Comparison of ENCODE assay signal across 10 mouse cellular contexts in genomic region chr4:41672522-41672963, GRCm38 (mm10). TPM values are rescaled to one million over a fixed set of nuclear protein-coding genes. Genes with fewer than 3 reads are reported as not detected.
DNase-seq lines count a peak whose midpoint lies in the region; ATAC-seq lines count a peak whose summit lies in the region.
"Had no signal": no experiment of that assay in that cellular context is flagged by ENCODE, and none has a peak within 500 bp of the region (broad histone marks: within the 10 kb centered on the region; RNA-seq: fewer than 3 reads in every experiment).

No protein-coding gene starts in this region.

- peaks cover 45% of the 10 kb centered on the region for H3K4me1 ChIP-seq in kidney, embryonic 16.5 days (ENCODE audit: insufficient read depth, low read length)
- H3K4me1 ChIP-seq in forebrain, embryonic 11.5 days (replicated peaks; ENCODE audit: control insufficient read depth, insufficient read depth, low read length): peaks cover 48% of the 10 kb centered on the region
- H3K4me1 ChIP-seq in hindbrain, embryonic 16.5 days (ENCODE audit: control insufficient read depth, insufficient read depth, low read depth, low read length): peaks cover 42% of the 10 kb centered on the region
- H3K4me1 ChIP-seq in neural tube, embryonic 12.5 days: peaks cover 65% of the 10 kb centered on the region
- H3K4me1 ChIP-seq: megakaryocyte, embryonic 14.5 days had no signal

- no peak overlapping the region for H3K4me2 ChIP-seq in kidney, embryonic 16.5 days (replicated peaks; ENCODE audit: low read depth, low read length)
- peak overlapping the region; percentile 37 for H3K4me2 ChIP-seq in forebrain, embryonic 11.5 days (ENCODE audit: low read depth, low read length, severe bottlenecking)
- H3K4me2 ChIP-seq in hindbrain, embryonic 16.5 days (ENCODE audit: low read length): no peak overlapping the region
- H3K4me2 ChIP-seq in neural tube, embryonic 12.5 days (replicated peaks): 0 out of 2 replicates have a peak overlapping the region, but pooled peaks have one; percentile 27

- no peaks in the 10 kb centered on the region for H3K36me3 ChIP-seq in kidney, embryonic 16.5 days (ENCODE audit: insufficient read depth, low read length)
- H3K36me3 ChIP-seq in forebrain, embryonic 11.5 days (ENCODE audit: control insufficient read depth, insufficient read depth, low read length): peaks cover 2% of the 10 kb centered on the region; the same call in 1 of the 2 replicates
- no peaks in the 10 kb centered on the region for H3K36me3 ChIP-seq in hindbrain, embryonic 16.5 days (ENCODE audit: control insufficient read depth, insufficient read depth, low read length)
- peaks cover 29% of the 10 kb centered on the region for H3K36me3 ChIP-seq in neural tube, embryonic 12.5 days

- no peaks in the 10 kb centered on the region for H3K9me3 ChIP-seq in kidney, embryonic 16.5 days (ENCODE audit: low read length)
- H3K9me3 ChIP-seq in forebrain, embryonic 11.5 days (ENCODE audit: control insufficient read depth, low read length): no peaks in the 10 kb centered on the region
- H3K9me3 ChIP-seq in hindbrain, embryonic 16.5 days (ENCODE audit: control insufficient read depth, low read length): no peaks in the 10 kb centered on the region
- no peaks in the 10 kb centered on the region for H3K9me3 ChIP-seq in neural tube, embryonic 12.5 days
- H3K9me3 ChIP-seq: megakaryocyte, embryonic 14.5 days had no signal

- no peaks in the 10 kb centered on the region for H3K27me3 ChIP-seq in kidney, embryonic 16.5 days (ENCODE audit: insufficient read depth, low read length)
- H3K27me3 ChIP-seq in forebrain, embryonic 11.5 days (ENCODE audit: control insufficient read depth, insufficient read depth, low read length): no peaks in the 10 kb centered on the region
- H3K27me3 ChIP-seq in hindbrain, embryonic 16.5 days (replicated peaks; ENCODE audit: control insufficient read depth, insufficient read depth, low read length): no peaks in the 10 kb centered on the region
- no peaks in the 10 kb centered on the region for H3K27me3 ChIP-seq in neural tube, embryonic 12.5 days (replicated peaks)

- H3K27ac ChIP-seq in kidney, embryonic 16.5 days (ENCODE audit: low read length): 0 out of 2 replicates have a peak overlapping the region, but pooled peaks have one; percentile 31
- H3K27ac ChIP-seq in forebrain, embryonic 11.5 days (ENCODE audit: low read depth, low read length): peak overlapping the region; percentile 88
- no peak overlapping the region for H3K27ac ChIP-seq in hindbrain, embryonic 16.5 days (ENCODE audit: low read depth, low read length)
- H3K27ac ChIP-seq in neural tube, embryonic 12.5 days: 0 out of 2 replicates have a peak overlapping the region, but pooled peaks have one; percentile 42

- H3K4me3 ChIP-seq in kidney, embryonic 16.5 days (ENCODE audit: low read length): no peak overlapping the region
- H3K4me3 ChIP-seq in forebrain, embryonic 11.5 days (ENCODE audit: low read depth, low read length): no peak overlapping the region
- H3K4me3 ChIP-seq in hindbrain, embryonic 16.5 days (ENCODE audit: low read length): no peak overlapping the region
- no peak overlapping the region for H3K4me3 ChIP-seq in neural tube, embryonic 12.5 days
- H3K4me3 ChIP-seq: megakaryocyte, embryonic 14.5 days had no signal

- DNase-seq in kidney, adult 18-20 months: no peak
- no peak for DNase-seq in forebrain, embryonic 11.5 days (ENCODE audit: low spot score)
- no peak for DNase-seq in c-Kit-positive CD71-positive TER-119-positive erythroid progenitor cells, embryonic 14.5 days (ENCODE audit: low spot score)
- DNase-seq in yolk sac, embryonic 10.5 days (ENCODE audit: low spot score): no peak
- DNase-seq: right cerebral cortex, adult 18-20 months; thymus, adult 18-20 months had no signal

- ATAC-seq in kidney, embryonic 16.5 days (ENCODE audit: low FRiP score, low TSS enrichment): peak; percentile 36
- peak; percentile 5; the same call in 1 of the 2 replicates for ATAC-seq in forebrain, embryonic 11.5 days (replicated peaks; ENCODE audit: low FRiP score)
- no peak for ATAC-seq in hindbrain, embryonic 16.5 days
- ATAC-seq in neural tube, embryonic 12.5 days (ENCODE audit: low FRiP score, low read depth): no peak; the same call in 1 of the 2 replicates

- H3K9ac ChIP-seq in kidney, embryonic 16.5 days (replicated peaks; ENCODE audit: low read length): no peak overlapping the region
- peak overlapping the region; percentile 40 for H3K9ac ChIP-seq in forebrain, embryonic 11.5 days (ENCODE audit: low read length)
- 0 out of 2 replicates have a peak overlapping the region, but pooled peaks have one; percentile 15 for H3K9ac ChIP-seq in hindbrain, embryonic 16.5 days (ENCODE audit: low read depth, low read length)
- H3K9ac ChIP-seq in neural tube, embryonic 12.5 days: peak overlapping the region; percentile 35; the same call in 1 of the 2 replicates

- 22% methylated on average over 8 of the region's 8 CpGs for WGBS in kidney, embryonic 16.5 days
- WGBS in forebrain, embryonic 11.5 days: 7% methylated on average over 8 of the region's 8 CpGs
- WGBS in hindbrain, embryonic 16.5 days: 38% methylated on average over 8 of the region's 8 CpGs
- WGBS in neural tube, embryonic 12.5 days: 28% methylated on average over 8 of the region's 8 CpGs

RNA-seq across cellular contexts. Expression of gene Cntfr, which starts 24.3 kb away (rescaled TPM):
- 18.8 and 22.8 TPM in 2 replicates for polyA plus RNA-seq in kidney, embryonic 16.5 days (2015; fragmentation: Nextera tagmentation; extraction: Ambion mirVana)
- polyA plus RNA-seq in forebrain, embryonic 11.5 days (2014; fragmentation: Nextera tagmentation; extraction: Ambion mirVana): 35.2 and 37.1 TPM in 2 replicates
- polyA plus RNA-seq in hindbrain, embryonic 16.5 days (2015; fragmentation: Nextera tagmentation; extraction: Ambion mirVana): 22.5 and 29.5 TPM in 2 replicates
- 32.8 and 36.4 TPM in 2 replicates for polyA plus RNA-seq in neural tube, embryonic 12.5 days (2016; fragmentation: Nextera tagmentation; extraction: Ambion mirVana)

RNA-seq across cellular contexts. Expression of gene Il11ra1, which starts 27.2 kb away (rescaled TPM):
- polyA plus RNA-seq in kidney, embryonic 16.5 days (2015; fragmentation: Nextera tagmentation; extraction: Ambion mirVana): 168 and 184 TPM in 2 replicates
- polyA plus RNA-seq in forebrain, embryonic 11.5 days (2014; fragmentation: Nextera tagmentation; extraction: Ambion mirVana): 65.0 and 66.9 TPM in 2 replicates
- polyA plus RNA-seq in hindbrain, embryonic 16.5 days (2015; fragmentation: Nextera tagmentation; extraction: Ambion mirVana): 46.4 and 46.6 TPM in 2 replicates
- polyA plus RNA-seq in neural tube, embryonic 12.5 days (2016; fragmentation: Nextera tagmentation; extraction: Ambion mirVana): 73.3 and 79.5 TPM in 2 replicates

RNA-seq across cellular contexts. Expression of gene Enho, which starts 32.4 kb away (rescaled TPM):
- 18.9 and 23.5 TPM in 2 replicates for polyA plus RNA-seq in kidney, embryonic 16.5 days (2015; fragmentation: Nextera tagmentation; extraction: Ambion mirVana)
- 28.1 and 34.5 TPM in 2 replicates for polyA plus RNA-seq in forebrain, embryonic 11.5 days (2014; fragmentation: Nextera tagmentation; extraction: Ambion mirVana)
- polyA plus RNA-seq in hindbrain, embryonic 16.5 days (2015; fragmentation: Nextera tagmentation; extraction: Ambion mirVana): 115 and 117 TPM in 2 replicates
- 73.6 and 74.1 TPM in 2 replicates for polyA plus RNA-seq in neural tube, embryonic 12.5 days (2016; fragmentation: Nextera tagmentation; extraction: Ambion mirVana)

RNA-seq across cellular contexts. Expression of gene Rpp25l, which starts 40.8 kb away (rescaled TPM):
- polyA plus RNA-seq in kidney, embryonic 16.5 days (2015; fragmentation: Nextera tagmentation; extraction: Ambion mirVana): 76.0 and 84.9 TPM in 2 replicates
- polyA plus RNA-seq in forebrain, embryonic 11.5 days (2014; fragmentation: Nextera tagmentation; extraction: Ambion mirVana): 92.0 and 92.5 TPM in 2 replicates
- 63.6 and 65.2 TPM in 2 replicates for polyA plus RNA-seq in hindbrain, embryonic 16.5 days (2015; fragmentation: Nextera tagmentation; extraction: Ambion mirVana)
- polyA plus RNA-seq in neural tube, embryonic 12.5 days (2016; fragmentation: Nextera tagmentation; extraction: Ambion mirVana): 65.9 and 66.9 TPM in 2 replicates

RNA-seq across cellular contexts. Expression of gene Dctn3, which starts 50.4 kb away (rescaled TPM):
- polyA plus RNA-seq in kidney, embryonic 16.5 days (2015; fragmentation: Nextera tagmentation; extraction: Ambion mirVana): 137 and 149 TPM in 2 replicates
- polyA plus RNA-seq in forebrain, embryonic 11.5 days (2014; fragmentation: Nextera tagmentation; extraction: Ambion mirVana): 135 and 142 TPM in 2 replicates
- polyA plus RNA-seq in hindbrain, embryonic 16.5 days (2015; fragmentation: Nextera tagmentation; extraction: Ambion mirVana): 309 and 323 TPM in 2 replicates
- 225 and 233 TPM in 2 replicates for polyA plus RNA-seq in neural tube, embryonic 12.5 days (2016; fragmentation: Nextera tagmentation; extraction: Ambion mirVana)

Comparison
In these comparisons a context has a peak if more than half of its experiments do, and no peak if none do; other contexts are left out.
1. ATAC-seq: peak in kidney, embryonic 16.5 days (single experiment) and forebrain, embryonic 11.5 days (single experiment); none in hindbrain, embryonic 16.5 days (single experiment) and neural tube, embryonic 12.5 days (single experiment).
2. H3K4me2 ChIP-seq: peak in forebrain, embryonic 11.5 days (single experiment) and neural tube, embryonic 12.5 days (single experiment); none in kidney, embryonic 16.5 days (single experiment) and hindbrain, embryonic 16.5 days (single experiment).